8 mouse cellular contexts compared by ENCODE assay signal in genomic region chr2:152848466-152848865, GRCm38 (mm10). TPM values are rescaled to one million over a fixed set of nuclear protein-coding genes. Genes with fewer than 3 reads are reported as not detected.
DNase-seq lines count a peak whose midpoint lies in the region; ATAC-seq and TF ChIP-seq lines count a peak whose summit lies in the region.

No protein-coding gene starts in this region.

- no peak for DNase-seq in spleen, adult 2 months (ENCODE audit: low read depth in 1 of 2, low spot score in 2 of 2)
- DNase-seq in spleen, adult 18-20 months = no peak
- no peak for DNase-seq in spleen, postnatal 36 days (ENCODE audit: low spot score in 2 of 2)
- no peak for DNase-seq in ovary, postnatal 14 days (ENCODE audit: low spot score)
- no peak for DNase-seq in layer of hippocampus, postnatal 25 days (ENCODE audit: extremely low spot score in 1 of 2, low spot score in 1 of 2)

- no peak for ATAC-seq in limb, embryonic 13.5 days (ENCODE audit: low FRiP score, low read depth)
- no peak for ATAC-seq in stomach, embryonic 16.5 days (ENCODE audit: insufficient read depth, low FRiP score)

- H3K27ac ChIP-seq in spleen, adult 2 months (ENCODE audit: insufficient read depth, low read length) = no peak overlapping the region
- H3K27ac ChIP-seq in limb, embryonic 13.5 days = peak overlapping the region; percentile 76
- peak overlapping the region; percentile 85 for H3K27ac ChIP-seq in stomach, embryonic 16.5 days (ENCODE audit: low read length)

- 2% methylated on average over 2 of the region's 2 CpGs for WGBS in spleen, adult 2 months
- WGBS in limb, embryonic 13.5 days = 11% methylated on average over 2 of the region's 2 CpGs
- WGBS in stomach, embryonic 16.5 days = 3% methylated on average over 2 of the region's 2 CpGs

- no peaks in the 10 kb centered on the region for H3K27me3 ChIP-seq in spleen, adult 2 months (ENCODE audit: control insufficient read depth, insufficient read depth, low read length)
- H3K27me3 ChIP-seq in erythroblast, embryonic 14.5 days (ENCODE audit: control insufficient read depth) = no peaks in the 10 kb centered on the region
- H3K27me3 ChIP-seq in limb, embryonic 13.5 days = no peaks in the 10 kb centered on the region
- H3K27me3 ChIP-seq in stomach, embryonic 16.5 days (ENCODE audit: control insufficient read depth, insufficient read depth, low read length) = no peaks in the 10 kb centered on the region

- H3K4me1 ChIP-seq in spleen, adult 2 months (ENCODE audit: control insufficient read depth, insufficient read depth, insufficient read length) = no peaks in the 10 kb centered on the region
- H3K4me1 ChIP-seq in erythroblast, embryonic 14.5 days (ENCODE audit: control insufficient read depth) = peaks cover 36% of the 10 kb centered on the region
- peaks cover 22% of the 10 kb centered on the region for H3K4me1 ChIP-seq in limb, embryonic 13.5 days
- H3K4me1 ChIP-seq in stomach, embryonic 16.5 days (ENCODE audit: control insufficient read depth, insufficient read depth, low read length) = peaks cover 10% of the 10 kb centered on the region

- peak overlapping the region; percentile 74; the same call in 1 of the 2 replicates for H3K4me3 ChIP-seq in spleen, adult 2 months (ENCODE audit: extremely low read depth, insufficient read depth, insufficient read length)
- peak overlapping the region; percentile 78 for H3K4me3 ChIP-seq in erythroblast, embryonic 14.5 days (replicated peaks)
- H3K4me3 ChIP-seq in limb, embryonic 13.5 days = peak overlapping the region; percentile 71
- H3K4me3 ChIP-seq in stomach, embryonic 16.5 days (replicated peaks; ENCODE audit: low read length) = peak overlapping the region; percentile 88

- peak overlapping the region; percentile 74 for H3K4me2 ChIP-seq in limb, embryonic 13.5 days (replicated peaks)
- peak overlapping the region; percentile 69 for H3K4me2 ChIP-seq in stomach, embryonic 16.5 days (ENCODE audit: low read depth, low read length)

- H3K9ac ChIP-seq in limb, embryonic 13.5 days = peak overlapping the region; percentile 79
- peak overlapping the region; percentile 85 for H3K9ac ChIP-seq in stomach, embryonic 16.5 days (ENCODE audit: low read length)

- no peak for TF ChIP-seq CTCF in spleen, adult 2 months (IDR thresholded peaks at IDR 0.05; ENCODE audit: extremely low read depth, insufficient read depth, insufficient read length, insufficient replicate concordance)

- H3K36me3 ChIP-seq in spleen, adult 2 months (ENCODE audit: control insufficient read depth, insufficient read depth, low read length) = no peaks in the 10 kb centered on the region
- H3K36me3 ChIP-seq in erythroblast, embryonic 14.5 days (ENCODE audit: control insufficient read depth) = peaks cover 51% of the 10 kb centered on the region
- H3K36me3 ChIP-seq in limb, embryonic 13.5 days = peaks cover 11% of the 10 kb centered on the region
- peaks cover 5% of the 10 kb centered on the region; the same call in 1 of the 2 replicates for H3K36me3 ChIP-seq in stomach, embryonic 16.5 days (ENCODE audit: control insufficient read depth, insufficient read depth, low read length)

- H3K9me3 ChIP-seq in erythroblast, embryonic 14.5 days (ENCODE audit: control insufficient read depth, low read length) = no peaks in the 10 kb centered on the region
- no peaks in the 10 kb centered on the region for H3K9me3 ChIP-seq in limb, embryonic 13.5 days
- H3K9me3 ChIP-seq in stomach, embryonic 16.5 days (replicated peaks; ENCODE audit: control insufficient read depth, low read length) = no peaks in the 10 kb centered on the region

- TF ChIP-seq POLR2A in spleen, adult 2 months (IDR thresholded peaks at IDR 0.05; ENCODE audit: low read depth, low read length) = no peak

RNA-seq across cellular contexts. Expression of gene Tpx2, which starts 0.7 kb away (rescaled TPM):
- 2.0 and 2.2 TPM in 2 replicates for polyA plus RNA-seq in spleen, adult 2 months (2012; rRNA removed)
- 4.9 and 5.7 TPM in 2 replicates for polyA plus RNA-seq in erythroblast, embryonic 14.5 days (2012)
- polyA plus RNA-seq in limb, embryonic 13.5 days (2015; fragmentation: Nextera tagmentation; extraction: Ambion mirVana) = 83.1 and 86.8 TPM in 2 replicates
- 59.8 and 60.6 TPM in 2 replicates for polyA plus RNA-seq in stomach, embryonic 16.5 days (2015; fragmentation: Nextera tagmentation; extraction: Ambion mirVana)
- total RNA-seq in layer of hippocampus, postnatal 25 days (2021) = 1 to 10 TPM; 1.5 to 2.6 TPM

RNA-seq across cellular contexts. Expression of gene Bcl2l1, which starts 16.9 kb away (rescaled TPM):
- polyA plus RNA-seq in spleen, adult 2 months (2012; rRNA removed) = 36.2 and 57.4 TPM in 2 replicates
- 212 and 213 TPM in 2 replicates for polyA plus RNA-seq in erythroblast, embryonic 14.5 days (2012)
- polyA plus RNA-seq in limb, embryonic 13.5 days (2015; fragmentation: Nextera tagmentation; extraction: Ambion mirVana) = 93.3 and 93.5 TPM in 2 replicates
- 78.1 and 88.8 TPM in 2 replicates for polyA plus RNA-seq in stomach, embryonic 16.5 days (2015; fragmentation: Nextera tagmentation; extraction: Ambion mirVana)
- 100 to 1,000 TPM; 121 to 144 TPM for total RNA-seq in layer of hippocampus, postnatal 25 days (2021)
